Mouse (Mus musculus) large intestine, adult 2 months (tissue): Measurements from ENCODE around the gene Gm49450. TPM values are rescaled to one million over a fixed set of nuclear protein-coding genes. Genes with fewer than 3 reads are reported as not detected.

ENCODE experiments used
- DNase-seq: peaks from one replicate; pipeline ENCODE4 v3.0.0-alpha.2; 2012; ENCODE audit warnings: low read depth, low spot score
- WGBS: fragments of 180-500 bp; shearing (Covaris S2); methylation state at CpG from one replicate; pipeline ENCODE4 v1.1.7; 2018; 5-methylcytosine and 5-hydroxymethylcytosine counted together
- polyA plus RNA-seq: library from polyadenylated mRNA; depleted of rRNA; stranded (reverse); fragments of >200 nt; gene quantifications from 2 replicates; pipeline ENCODE4 v1.2.3, GENCODE M21; 2012; rRNA removed

The Gm49450 gene
- 0.55 and 6.2 TPM in 2 replicates for polyA plus RNA-seq

DNA sequence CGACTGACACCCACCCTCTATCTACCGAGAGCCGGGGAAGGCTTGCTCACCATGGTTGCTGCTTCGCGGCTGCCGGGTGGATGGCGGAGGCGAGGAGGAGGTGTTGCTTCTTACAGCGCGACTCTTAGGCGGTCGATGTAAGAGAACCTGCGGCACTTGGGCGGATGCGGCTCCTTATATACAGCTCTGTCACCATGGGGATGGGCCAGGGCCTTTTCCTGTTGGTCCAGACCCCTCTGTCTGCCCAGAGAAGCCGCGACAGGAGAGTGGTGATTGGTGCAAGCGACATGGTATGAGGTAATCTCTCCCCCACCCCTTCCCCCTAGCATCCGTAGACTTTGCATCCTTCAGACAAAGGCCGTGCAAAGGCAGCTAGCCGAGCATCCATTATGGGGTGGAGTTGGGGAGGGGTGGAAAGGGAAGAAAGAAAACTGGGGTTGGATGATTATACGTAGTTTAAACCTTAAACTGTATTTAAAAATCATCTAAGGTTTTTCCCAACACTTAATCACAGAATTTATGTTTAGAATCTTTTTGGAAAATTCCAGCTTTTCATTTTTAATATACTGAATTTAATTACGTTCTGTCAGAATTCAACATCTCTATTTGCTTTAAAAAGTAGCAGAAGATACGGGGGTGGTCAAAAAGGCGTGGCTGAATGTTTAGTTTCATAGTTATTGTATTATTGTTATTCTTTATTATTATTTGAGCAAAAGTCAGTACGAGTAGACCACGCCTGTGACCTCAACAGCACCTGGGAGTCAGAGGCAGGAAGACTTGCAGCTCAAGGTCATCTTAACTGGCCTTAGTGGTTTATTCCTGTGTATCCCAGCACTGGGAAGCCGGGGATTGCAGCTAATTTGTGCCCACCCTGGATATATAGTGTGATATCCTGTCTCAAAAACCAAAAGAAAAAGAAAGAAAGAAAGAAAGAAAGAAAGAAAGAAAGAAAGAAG, at the start of gene Gm49450, which contains the start of gene Tuba1a:
Gm49450 (minus strand) TSS at position 151 of the 956 bp plus-strand sequence.
Tuba1a (minus strand) TSS at position 303 of the 956 bp plus-strand sequence.
- no peak for DNase-seq
- 6% methylated on average over 28 of the region's 28 CpGs for WGBS

DNA sequence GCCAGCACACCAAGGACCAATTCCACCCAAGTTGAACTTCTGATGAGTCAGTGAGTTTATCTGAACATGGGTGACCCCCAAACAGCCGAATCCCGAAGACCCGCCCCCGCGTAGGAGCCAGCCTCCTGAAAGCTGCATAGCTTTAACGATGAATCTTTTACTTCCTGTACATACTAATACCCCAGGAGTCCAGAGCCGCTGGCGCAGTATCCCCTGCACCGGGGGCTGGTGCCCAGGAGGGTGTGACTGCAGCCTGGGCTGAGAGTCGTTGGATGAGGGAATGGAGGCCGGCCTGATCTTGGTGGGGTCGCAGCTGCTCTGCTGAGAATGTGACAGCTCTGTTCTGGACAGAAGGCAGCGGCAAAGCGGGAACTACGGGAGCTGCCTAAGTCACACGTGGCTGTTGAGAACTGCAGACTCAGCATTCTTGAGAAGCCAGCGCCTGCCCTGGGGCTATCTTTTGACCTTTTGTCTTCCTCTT, 48.1 kb upstream of the Gm49450 start:
- 22% methylated on average over 17 of the region's 17 CpGs for WGBS
- DNase-seq, result no peak

DNA sequence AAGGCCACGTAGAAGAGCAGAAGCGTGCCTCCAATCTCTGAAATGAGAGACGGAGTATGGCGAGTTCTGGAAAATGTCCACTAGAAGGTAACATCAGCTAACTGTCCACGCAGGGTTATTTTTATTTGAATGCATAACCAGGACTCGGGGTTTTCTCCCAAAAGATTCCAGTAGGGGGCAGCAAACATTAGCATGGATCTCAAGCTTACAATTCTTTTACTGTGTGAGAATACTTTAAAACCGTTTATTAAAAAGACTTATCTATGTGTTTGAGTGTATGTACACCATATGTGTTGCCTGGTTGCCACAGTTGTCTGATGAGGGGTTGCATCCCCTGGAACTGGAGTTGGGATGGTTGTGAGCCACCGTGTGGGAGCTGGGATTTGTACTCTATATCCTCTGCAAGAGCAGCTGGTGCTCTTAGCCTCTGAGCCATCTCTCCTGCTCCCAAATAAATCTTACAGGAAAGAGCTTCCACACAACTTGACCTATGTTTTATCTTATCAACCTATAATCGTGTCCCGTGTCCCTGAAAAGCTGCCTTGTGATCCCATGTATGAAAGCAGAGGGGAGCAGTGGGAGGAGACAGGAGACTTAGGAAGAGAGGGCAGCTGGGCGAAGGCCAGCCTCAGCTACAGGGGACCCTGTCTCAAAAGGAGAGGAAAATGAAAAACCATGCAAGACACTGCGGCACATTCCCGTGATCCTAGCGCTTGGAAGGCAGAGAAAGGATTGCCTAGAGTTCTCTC, 47.4 kb upstream of the Gm49450 start:
- 41% methylated on average over 14 of the region's 14 CpGs for WGBS
- DNase-seq, result peak; percentile 37

DNA sequence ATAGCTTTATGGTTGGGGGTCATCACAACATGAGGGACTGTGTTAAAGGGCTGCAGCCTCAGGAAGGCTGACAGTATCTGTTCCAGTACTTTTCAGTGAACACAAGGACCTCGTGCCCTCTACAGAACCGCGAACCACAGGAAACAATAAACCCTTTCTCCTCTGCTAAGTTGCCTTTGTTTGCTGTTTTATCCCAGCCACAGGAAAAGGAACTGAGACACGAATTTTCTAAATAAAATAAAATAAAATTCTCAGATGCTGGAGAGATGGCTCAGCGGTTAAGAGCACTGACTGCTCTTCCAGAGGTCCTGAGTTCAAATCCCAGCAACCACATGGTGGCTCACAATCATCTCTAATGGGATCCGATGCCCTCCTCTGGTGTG, 45.4 kb upstream of the Gm49450 start:
- 29% methylated on average over 6 of the region's 6 CpGs for WGBS
- DNase-seq, result no peak

DNA sequence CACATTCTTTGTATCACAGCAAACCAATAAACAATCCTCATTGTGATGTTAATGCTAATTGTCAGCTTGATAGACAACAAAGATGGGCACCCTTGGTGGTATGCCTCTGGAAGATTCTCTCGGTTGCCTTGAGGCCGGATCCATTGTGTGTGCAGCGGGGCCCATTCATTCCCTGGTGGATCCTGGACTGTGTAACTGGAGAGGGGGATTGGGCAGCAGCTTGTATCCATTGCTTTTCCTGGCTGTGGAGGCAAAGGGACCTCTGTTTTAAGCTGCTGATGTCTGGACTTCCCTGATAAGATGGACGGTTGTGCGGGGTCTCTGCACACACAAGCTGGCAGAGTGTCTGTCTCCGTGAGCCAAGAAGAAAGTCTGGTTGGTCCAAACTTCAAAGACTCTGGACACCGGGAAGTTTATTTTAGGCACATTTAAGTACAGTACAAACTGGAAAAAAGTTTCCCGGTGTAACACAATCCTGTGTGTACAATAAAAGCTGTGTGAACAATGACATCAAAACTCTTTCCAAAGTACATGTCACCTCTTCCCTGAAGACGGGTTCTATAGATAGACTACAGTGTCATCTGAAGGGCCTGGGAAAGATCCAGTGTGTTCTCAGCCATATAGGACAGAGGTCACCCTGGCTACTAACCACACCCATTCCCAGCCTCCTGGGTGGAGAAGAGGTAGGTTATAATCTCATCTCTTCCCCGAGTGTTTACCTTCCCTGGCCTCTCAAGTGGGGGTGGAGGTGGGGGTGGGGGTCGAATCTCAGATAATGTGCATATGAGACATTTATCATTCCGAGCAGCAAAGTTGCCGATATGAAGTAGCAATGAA, 44.8 kb upstream of the Gm49450 start:
- 26% methylated on average over 13 of the region's 13 CpGs for WGBS
- DNase-seq, result peak; percentile 40

DNA sequence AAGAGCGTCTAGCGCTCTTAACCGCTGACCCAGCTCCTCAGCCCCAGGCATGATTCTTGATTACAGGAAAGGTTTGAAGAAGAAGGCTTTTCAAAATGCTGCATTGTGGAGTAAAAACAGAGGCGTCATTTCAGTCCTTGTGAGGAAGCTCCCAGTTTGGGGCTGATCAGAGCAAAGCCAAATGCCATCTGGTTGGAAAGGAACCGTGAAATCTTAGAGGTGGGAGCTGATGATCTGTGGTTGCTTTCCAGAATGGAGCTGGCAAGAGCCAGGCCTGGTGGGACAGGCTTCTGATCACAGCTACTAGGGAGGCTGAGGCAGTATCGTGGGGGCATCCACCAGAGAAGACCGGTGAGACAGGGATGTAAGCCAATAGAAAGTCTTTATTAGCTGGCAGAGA, 43.5 kb upstream of the Gm49450 start:
- 88% methylated on average over 7 of the region's 7 CpGs for WGBS
- DNase-seq, result no peak

DNA sequence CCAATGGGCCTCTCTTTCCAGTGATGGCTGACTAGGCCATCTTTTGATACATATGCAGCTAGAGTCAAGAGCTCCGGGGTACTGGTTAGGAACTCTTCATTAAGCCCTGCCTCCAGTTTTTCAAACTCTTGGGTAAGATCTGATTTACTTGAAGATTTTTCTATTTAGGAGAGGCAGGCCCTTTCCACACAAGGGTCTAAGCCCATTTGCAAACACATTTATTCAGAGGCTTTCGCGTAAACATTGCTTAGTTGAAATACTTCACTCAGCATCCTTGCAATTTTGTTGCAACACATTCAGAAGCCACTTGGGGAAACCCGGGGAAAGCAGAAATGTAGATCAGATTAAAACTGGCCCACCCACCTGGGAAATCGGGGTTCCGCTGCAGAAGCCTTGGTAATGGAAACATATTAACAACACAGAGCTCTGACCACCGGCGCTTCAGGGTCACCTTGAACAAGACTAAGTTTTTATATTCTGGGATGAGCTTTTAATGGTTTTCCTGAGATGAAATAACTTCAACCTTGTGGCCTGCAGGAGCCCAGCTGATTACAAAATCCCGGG, 41.7 kb upstream of the Gm49450 start:
- WGBS, result 86% methylated on average over 9 of the region's 9 CpGs
- DNase-seq, result no peak

DNA sequence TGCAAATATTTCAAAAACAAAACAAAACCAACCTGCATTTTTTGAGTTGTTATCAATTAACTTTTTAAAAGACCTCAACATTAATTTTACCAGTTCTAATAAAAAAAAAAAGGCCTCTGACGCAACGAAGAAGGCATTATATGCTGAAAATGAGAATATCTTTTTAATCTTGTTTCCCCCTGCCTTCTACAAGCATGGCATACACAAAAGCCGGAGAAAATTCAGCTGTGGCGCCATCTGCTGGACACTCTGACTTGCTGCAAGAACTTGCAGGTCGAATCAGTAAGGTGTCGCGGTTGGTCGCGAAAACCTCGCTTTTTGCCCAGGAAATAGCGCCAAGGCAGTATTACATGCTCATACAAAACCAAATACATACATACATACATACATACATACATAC, 40.5 kb upstream of the Gm49450 start:
- under 1% methylated on average over 11 of the region's 11 CpGs for WGBS
- DNase-seq, result peak; percentile 71

DNA sequence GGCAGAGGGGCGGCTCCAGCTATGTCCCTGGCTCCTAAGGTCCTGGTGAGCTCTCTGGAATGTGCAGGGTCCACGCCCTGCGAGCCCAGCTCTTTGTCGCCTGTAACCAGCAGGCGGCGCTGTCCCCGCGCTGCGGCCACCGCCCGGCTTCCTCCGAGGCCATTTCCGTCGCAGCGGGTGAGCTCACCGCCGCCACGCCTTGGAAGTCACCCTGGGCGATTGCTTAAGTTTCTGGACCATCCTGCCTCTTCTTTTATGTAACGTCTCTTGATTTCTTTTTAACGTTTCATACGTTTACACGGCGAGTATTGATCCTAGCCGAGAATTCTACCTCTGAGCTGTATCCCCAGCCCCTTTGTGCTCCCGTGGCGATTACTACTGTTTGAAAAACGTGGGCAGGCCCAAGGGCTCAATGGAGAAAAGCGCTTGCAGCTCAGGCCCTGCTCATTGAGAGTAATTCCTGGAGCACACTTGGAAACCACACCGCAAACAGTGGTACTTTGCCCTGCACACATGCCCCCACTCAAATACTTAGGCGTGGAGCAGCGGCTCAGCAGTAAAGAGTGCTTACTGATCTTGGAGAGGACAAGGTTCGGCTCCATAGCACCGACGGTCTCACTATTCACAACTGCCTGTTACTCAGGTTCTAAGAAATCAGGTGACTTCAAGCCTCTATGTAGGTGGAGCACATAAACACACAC, 39.9 kb upstream of the Gm49450 start:
- WGBS, result 1% methylated on average over 35 of the region's 35 CpGs
- peak; percentile 86 for DNase-seq

DNA sequence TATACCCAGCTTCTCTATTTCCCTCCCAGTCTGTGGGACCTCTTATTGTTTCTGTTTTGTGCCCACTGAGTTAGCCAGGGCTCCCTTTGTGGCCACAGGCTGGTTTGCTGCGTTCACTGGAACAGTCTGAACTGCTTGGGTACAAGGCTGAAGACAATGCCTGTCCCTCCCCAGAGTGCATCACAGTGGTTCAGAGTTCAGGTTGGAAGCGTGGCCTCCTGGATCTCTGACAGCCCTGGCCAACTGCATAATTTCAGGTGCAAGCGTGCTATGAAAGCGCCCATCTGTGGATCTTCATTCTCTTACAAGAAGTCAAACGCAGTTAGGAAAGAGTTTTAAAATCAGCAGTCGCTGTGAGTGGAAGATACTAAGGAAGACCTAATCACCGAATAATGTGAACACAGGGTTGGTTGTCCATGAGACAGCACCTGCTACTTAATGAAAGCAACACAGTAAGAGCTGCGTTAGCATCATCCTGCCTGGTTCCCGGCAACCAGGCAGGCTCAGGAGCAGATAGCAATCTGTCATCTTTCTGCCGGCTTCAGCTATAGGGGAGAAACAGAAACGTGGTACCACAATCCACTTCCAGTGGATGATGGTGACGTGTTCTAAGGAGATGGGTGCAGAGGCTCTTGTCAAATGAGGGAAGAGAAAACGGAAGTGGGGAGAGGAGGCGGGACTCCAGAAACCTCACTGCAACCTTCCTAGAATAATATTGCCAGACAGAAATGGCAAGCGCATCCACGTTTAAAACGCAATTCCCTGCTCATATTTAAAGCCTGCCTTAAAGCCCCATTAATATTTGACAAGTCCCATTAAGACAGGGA, 38.9 kb upstream of the Gm49450 start:
- WGBS, result 32% methylated on average over 17 of the region's 17 CpGs
- DNase-seq, result peak; percentile 19

DNA sequence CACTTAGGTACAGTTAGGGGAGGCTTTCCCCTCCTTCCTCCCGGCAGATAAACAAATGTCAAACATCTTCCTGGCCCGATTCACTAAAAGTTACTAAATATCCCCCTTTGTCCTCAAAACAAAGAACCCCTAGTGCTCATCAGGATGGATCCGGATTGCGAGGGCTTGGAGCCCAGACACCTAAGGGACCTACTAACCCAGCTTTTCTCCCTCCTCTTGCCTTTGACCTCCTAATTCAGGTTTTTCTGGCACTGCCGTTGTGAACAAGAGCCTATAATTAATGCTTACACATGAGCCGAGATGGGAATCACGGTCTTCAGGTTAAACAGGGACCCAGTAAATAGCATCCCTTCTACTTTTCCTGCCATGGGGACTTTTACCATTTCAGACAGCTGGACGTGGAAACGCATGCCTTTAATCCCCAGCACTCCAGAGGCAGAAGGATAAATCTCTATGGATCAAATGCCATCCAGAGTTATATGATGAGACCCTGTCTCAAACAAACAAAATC, 38.2 kb upstream of the Gm49450 start:
- DNase-seq, result no peak
- WGBS, result 55% methylated on average over 9 of the region's 9 CpGs

DNA sequence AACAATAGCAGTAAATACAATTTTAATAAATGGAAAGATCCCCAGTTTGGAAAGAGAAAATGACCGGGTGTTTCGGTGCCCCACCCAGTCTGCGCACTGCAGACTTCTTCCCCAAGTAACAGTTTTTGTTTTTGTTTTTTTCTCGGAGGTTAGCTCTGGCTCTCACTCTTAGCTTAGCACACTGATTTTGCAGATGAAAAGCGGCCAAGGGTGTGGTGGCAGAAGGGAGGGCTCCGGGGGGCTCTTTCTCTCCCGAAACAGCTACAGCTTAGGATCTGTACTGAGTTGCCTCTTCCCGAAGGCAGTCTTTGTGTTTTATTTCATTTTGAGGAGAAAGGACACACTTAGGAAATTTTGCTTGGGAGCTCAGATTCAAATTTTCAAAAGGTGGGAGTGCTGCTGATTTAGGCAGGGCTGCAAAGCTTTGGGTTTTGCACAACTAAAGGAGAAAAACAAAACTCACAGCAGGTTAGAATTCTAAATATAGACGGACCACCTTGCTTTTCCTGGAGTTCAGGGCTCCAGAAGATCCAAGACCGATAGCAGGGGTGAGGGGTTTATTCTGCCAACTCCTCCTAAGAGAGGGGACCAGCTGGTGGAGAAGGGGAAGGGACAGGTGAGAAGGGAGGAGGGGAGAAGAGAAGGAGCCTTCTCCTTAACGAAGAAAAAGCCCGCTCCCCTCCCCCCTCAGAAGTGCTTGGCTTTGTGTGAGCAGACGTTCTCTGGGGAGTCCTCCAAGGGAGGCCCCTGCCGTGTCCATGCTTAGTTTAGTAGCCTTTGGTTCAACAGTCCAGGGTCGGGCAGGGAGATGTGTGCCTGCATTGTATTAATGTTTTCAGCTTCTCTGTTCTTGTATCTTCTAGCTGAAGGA, 37.6 kb upstream of the Gm49450 start:
- no peak for DNase-seq
- 49% methylated on average over 15 of the region's 15 CpGs for WGBS

DNA sequence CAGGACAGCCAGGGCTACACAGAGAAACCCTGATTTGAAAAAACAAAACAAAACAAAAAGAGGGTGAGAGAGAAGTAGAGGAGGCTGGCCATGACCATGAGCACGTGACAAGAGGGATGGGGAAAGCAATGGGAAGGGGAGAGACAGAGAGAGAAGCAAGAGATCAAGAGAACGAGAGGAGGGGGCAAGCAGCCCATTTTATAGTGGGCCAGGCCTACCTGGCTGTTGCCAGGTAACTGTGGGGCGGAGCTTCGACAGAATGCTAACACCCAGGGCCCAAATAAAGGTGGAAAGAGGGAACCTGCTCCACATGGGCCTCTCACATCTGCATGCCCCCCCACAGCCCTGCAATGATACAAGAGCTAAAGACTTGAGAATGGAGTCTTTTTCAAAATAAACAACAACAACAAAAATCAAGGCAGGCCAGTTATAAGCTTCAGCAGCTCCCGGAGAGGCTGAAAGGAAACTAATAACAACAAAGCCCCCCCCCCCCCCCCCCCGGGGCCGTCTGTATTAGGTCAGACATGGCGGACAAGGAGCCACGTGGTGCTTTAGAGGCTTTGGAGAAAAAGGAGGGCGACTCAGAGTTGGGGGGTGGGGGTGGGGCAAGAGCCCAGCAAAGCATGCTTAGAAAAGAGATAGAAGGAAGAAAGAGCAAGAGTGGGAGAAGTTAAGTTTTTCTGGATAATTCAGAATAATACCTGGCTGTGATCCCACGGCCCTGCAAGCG, 36.5 kb upstream of the Gm49450 start:
- DNase-seq, result no peak
- 44% methylated on average over 12 of the region's 12 CpGs for WGBS

DNA sequence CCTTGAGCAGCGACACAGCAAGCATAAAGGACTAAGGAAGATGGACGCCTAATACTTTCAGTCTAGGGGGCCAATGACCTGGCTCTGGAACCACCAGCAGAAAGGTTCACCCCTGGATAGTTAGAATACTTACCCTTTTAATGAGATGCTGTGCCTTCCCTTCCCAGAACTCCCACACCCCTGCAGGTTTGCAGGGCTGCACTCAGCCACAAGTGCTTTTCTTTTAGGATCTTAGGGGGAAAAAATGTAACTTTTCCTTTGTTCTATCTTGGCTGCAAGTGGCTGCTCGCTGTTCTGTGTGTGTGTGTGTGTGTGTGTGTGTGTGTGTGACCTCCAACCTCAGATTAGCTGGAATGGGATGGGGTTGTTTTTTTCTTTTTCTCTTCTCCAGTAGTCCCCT, 35.4 kb upstream of the Gm49450 start:
- 82% methylated on average over 3 of the region's 3 CpGs for WGBS
- DNase-seq, result no peak

DNA sequence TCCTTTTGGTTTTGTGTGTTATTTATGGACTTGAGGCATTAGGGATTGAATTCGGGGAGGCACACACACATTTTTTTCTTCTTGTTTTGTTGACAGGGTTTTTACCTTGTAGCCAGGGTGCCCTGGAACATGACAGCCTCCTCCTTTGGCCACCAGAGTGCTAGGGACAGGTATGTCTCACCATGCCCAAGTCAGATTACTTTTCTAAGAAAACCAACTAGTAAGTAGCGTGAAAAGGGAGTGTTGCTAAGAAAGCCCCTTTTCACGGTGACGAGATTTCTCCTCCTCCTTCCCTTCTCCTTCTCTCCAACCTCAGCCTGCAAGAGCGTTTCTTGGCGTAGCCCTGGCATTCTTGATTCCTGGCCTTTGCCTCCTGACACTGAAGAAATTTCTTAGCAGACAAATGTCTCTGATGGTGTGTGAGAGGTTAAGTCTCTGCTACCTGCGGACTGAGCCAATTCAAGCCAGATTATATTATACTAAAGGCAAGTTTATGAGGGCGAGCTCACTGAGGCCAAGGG, 34.4 kb upstream of the Gm49450 start:
- no peak for DNase-seq
- 58% methylated on average over 8 of the region's 8 CpGs for WGBS

DNA sequence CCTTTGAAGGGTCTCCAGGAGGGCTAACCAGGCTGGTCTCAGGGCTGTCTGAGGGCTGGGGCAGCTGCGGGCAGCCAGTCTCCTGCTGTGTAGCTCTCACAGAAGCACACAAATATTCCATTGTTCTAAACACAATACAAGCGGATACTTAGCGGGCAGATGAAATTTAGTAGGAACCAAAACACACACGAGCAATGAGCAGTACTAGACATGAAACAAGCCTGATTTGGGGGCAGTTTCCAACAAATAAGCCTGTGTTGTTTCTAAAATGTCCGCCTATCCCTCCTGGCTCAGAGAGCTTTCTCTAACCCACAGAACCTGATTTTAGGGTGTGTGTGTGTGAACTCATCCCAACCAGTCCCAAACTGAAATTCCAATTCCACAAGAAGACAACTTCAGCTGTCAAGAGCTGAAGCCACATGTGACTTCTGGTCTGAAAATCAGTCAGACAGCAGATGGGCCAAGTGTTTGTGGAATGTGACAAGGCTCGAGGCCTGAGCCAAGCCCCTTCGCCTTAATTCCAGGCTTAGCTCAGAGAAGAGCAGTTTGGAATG, 33.8 kb upstream of the Gm49450 start:
- WGBS, result 58% methylated on average over 7 of the region's 7 CpGs
- DNase-seq, result no peak
